Mouse (Mus musculus) lung, embryonic 16.5 days (tissue): ENCODE measurements at regions not wholly inside any gene's neighbourhood (a gene's known extent, or its start where the extent isn't known, plus 50 kb on each side); places are given as distances from the start of the nearest gene placed in this dataset.
A peak's percentile ranks its signal among the peaks of the same experiment; 100 is the strongest.

Experiments used
- ATAC-seq: fragments of 200-750 bp; cut with Nextera tagmentation; 2 replicates; pipeline ENCODE4 v1.8.0; 2017; ENCODE audit warnings: low read depth, mild to moderate bottlenecking, moderate library complexity
- H3K27ac ChIP-seq: fragments of 300-500 bp; sonication (generic); 2 replicates; pipeline ENCODE4 v1.5.1; 2014; ENCODE audit warnings: mild to moderate bottlenecking, control low read depth, low read length
- H3K27me3 ChIP-seq: fragments of 300-500 bp; sonication (generic); 2 replicates; pipeline ENCODE4 v1.6.1; 2014; ENCODE audit warnings: low read depth, low read length, mixed read lengths; ENCODE audit not compliant: control insufficient read depth, insufficient read depth
- H3K36me3 ChIP-seq: fragments of 300-500 bp; sonication (generic); 2 replicates; pipeline ENCODE4 v1.6.1; 2014; ENCODE audit warnings: low read length; ENCODE audit not compliant: control insufficient read depth, insufficient read depth
- H3K4me1 ChIP-seq: fragments of 300-500 bp; sonication (generic); replicated peaks from 2 replicates; pipeline ENCODE4 v1.6.1; 2014; ENCODE audit warnings: low read length, mixed read lengths; ENCODE audit not compliant: control insufficient read depth, insufficient read depth
- H3K4me2 ChIP-seq: fragments of 300-500 bp; sonication (generic); 2 replicates; pipeline ENCODE4 v1.6.1; 2014; ENCODE audit warnings: low read depth, low read length, control low read depth
- H3K4me3 ChIP-seq: fragments of 300-500 bp; sonication (generic); 2 replicates; pipeline ENCODE4 v1.5.1; 2014; ENCODE audit warnings: mild to moderate bottlenecking, low read length, control low read depth
- H3K9ac ChIP-seq: fragments of 300-500 bp; sonication (generic); 2 replicates; pipeline ENCODE4 v1.6.1; 2014; ENCODE audit warnings: low read length, control low read depth
- H3K9me3 ChIP-seq: fragments of 300-500 bp; sonication (generic); 2 replicates; pipeline ENCODE4 v1.6.1; 2016; ENCODE audit warnings: low read length; ENCODE audit not compliant: control insufficient read depth
- WGBS: fragments of 180-500 bp; shearing (Covaris S2); extraction: QIAGEN DNeasy Blood & Tissue Kit; methylation state at CpG from one replicate; pipeline ENCODE4 v1.1.7; 2014; 5-methylcytosine and 5-hydroxymethylcytosine counted together

GRCm38 (mm10) chr8:98797445-98797844, 618.8 kb downstream of the Cdh8 start:
- ATAC-seq, result peak; percentile 76
- WGBS, result 60% methylated on average over 2 of the region's 2 CpGs

DNA sequence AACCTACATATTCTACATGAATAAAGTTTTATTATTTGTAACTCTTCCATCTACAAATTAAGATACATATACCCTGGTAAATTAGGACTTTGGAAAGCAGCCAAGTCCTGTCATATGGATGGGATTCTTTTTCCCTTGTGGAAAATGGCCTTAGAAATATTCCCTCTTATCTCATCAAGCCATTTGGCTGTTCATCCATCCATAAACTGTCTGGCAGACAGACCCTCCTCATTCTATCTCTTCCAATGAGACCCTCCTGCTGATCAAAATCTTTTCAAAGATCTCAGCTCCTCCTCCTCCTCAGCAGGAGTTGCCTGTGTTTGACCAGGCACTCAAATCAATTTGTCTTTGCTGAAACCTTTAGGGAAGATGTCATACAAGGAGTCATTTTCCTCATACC, 649.2 kb downstream of the Cdh8 start:
- no peak for ATAC-seq
- Histone ChIP-seq H3K9me3 (no peaks in the 10 kb centered on the region), H3K27ac (no peak overlapping the region), H3K4me3 (no peak overlapping the region), H3K4me2 (no peak overlapping the region), H3K27me3 (no peaks in the 10 kb centered on the region), H3K4me1 (no peaks in the 10 kb centered on the region), H3K9ac (no peak overlapping the region), H3K36me3 (no peaks in the 10 kb centered on the region)

More at GRCm38 (mm10) chr8:98797445-98797844, 618.8 kb downstream of the Cdh8 start:
- no peak overlapping the region for H3K4me3 ChIP-seq
- H3K9ac ChIP-seq, result no peak overlapping the region
- no peak overlapping the region for H3K27ac ChIP-seq
- H3K9me3 ChIP-seq, result no peaks in the 10 kb centered on the region
- no peaks in the 10 kb centered on the region for H3K4me1 ChIP-seq
- no peaks in the 10 kb centered on the region for H3K27me3 ChIP-seq
- H3K4me2 ChIP-seq, result no peak overlapping the region
- H3K36me3 ChIP-seq, result no peaks in the 10 kb centered on the region

DNA sequence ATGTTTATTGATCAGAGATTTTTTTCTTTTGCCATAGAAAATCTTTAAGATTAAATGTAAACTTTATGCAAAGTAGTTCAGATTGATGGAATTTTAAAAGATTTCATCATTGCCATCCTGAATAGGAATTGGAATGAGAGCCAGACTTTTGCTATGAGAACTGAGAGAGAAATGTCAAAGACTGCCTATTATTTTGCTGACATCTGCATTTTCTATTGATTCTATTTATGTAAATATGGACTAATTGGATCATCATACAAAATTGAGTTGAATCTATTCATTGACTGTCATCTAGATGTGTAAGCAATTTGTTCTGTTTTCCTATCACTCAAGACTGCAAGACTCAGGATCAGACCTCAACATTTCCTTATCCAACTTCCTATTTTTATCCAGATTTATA, 659.7 kb downstream of the Cdh8 start:
- H3K9me3 ChIP-seq, result no peaks in the 10 kb centered on the region
- no peak overlapping the region for H3K9ac ChIP-seq
- H3K27ac ChIP-seq, result no peak overlapping the region
- no peak for ATAC-seq
- H3K27me3 ChIP-seq, result no peaks in the 10 kb centered on the region
- H3K4me2 ChIP-seq, result no peak overlapping the region
- no peaks in the 10 kb centered on the region for H3K36me3 ChIP-seq
- H3K4me3 ChIP-seq, result no peak overlapping the region
- no peaks in the 10 kb centered on the region for H3K4me1 ChIP-seq

DNA sequence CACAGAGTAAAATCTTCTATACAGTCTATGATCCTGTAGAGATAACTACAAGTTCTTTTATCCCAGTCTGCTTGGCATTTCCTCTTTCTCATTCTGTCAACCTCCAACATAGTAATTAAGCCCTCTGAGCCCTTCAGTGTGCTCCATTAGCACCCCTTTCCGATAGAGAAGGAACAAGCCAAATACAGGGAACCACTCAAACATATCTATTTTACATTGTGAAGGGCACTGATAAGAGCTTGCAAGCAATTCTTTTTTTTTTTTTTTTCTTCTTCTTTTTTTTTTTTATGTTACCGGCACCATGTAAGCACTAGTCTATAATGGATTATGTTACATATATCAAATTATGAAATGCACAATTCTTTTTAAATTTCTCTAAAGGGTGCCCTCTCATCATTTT, 660.5 kb downstream of the Cdh8 start:
- H3K27ac ChIP-seq, result no peak overlapping the region
- no peaks in the 10 kb centered on the region for H3K9me3 ChIP-seq
- no peak for ATAC-seq
- H3K4me1 ChIP-seq, result no peaks in the 10 kb centered on the region
- no peak overlapping the region for H3K9ac ChIP-seq
- no peak overlapping the region for H3K4me2 ChIP-seq
- WGBS, result 44% methylated on average over 2 of the region's 2 CpGs
- H3K27me3 ChIP-seq, result no peaks in the 10 kb centered on the region
- H3K36me3 ChIP-seq, result no peaks in the 10 kb centered on the region
- no peak overlapping the region for H3K4me3 ChIP-seq

GRCm38 (mm10) chr8:98752367-98752766, 663.9 kb downstream of the Cdh8 start:
- Histone ChIP-seq H3K9ac (no peak overlapping the region), H3K4me1 (no peaks in the 10 kb centered on the region), H3K4me2 (no peak overlapping the region), H3K9me3 (no peaks in the 10 kb centered on the region), H3K4me3 (no peak overlapping the region), H3K27me3 (no peaks in the 10 kb centered on the region), H3K36me3 (no peaks in the 10 kb centered on the region), H3K27ac (no peak overlapping the region)
- no peak for ATAC-seq
- WGBS, result 26% methylated on average over 6 of the region's 6 CpGs

GRCm38 (mm10) chr8:98707753-98708152, 708.5 kb downstream of the Cdh8 start:
- Histone ChIP-seq H3K27ac (no peak overlapping the region), H3K27me3 (no peaks in the 10 kb centered on the region), H3K4me3 (no peak overlapping the region), H3K9me3 (no peaks in the 10 kb centered on the region), H3K4me2 (no peak overlapping the region), H3K9ac (no peak overlapping the region), H3K36me3 (no peaks in the 10 kb centered on the region), H3K4me1 (no peaks in the 10 kb centered on the region)
- ATAC-seq, result no peak
- WGBS, result 93% methylated on average over 1 of the region's 1 CpGs

- no peaks in the 10 kb centered on the region for H3K4me1 ChIP-seq
- 55% methylated on average over 4 of the region's 4 CpGs for WGBS
These were observed 710.1 kb downstream of the Cdh8 start for GRCm38 (mm10) chr8:98706122-98706521.

DNA sequence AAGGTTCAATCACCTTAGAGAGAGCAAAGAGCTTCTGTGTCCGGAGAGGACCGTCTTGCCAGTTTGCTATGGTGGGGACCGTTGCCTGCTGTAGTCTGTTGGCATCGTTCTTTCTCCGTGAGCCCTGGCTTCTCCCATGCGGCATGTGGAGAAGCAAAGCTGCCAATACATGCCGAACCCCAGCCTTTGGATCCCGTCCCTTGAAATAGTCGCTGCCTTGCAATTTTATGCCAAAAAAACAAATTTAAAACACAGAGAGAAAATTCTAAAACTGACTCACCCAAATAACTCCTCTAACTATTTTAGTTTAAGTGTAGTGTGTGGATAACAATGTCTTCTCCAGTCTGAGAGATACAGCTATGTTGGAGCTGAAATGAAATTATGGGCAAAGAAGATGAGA, 731.1 kb downstream of the Cdh8 start:
- Histone ChIP-seq H3K9me3 (no peaks in the 10 kb centered on the region), H3K27ac (no peak overlapping the region), H3K4me3 (no peak overlapping the region), H3K36me3 (no peaks in the 10 kb centered on the region), H3K4me2 (no peak overlapping the region), H3K9ac (no peak overlapping the region), H3K4me1 (no peaks in the 10 kb centered on the region), H3K27me3 (no peaks in the 10 kb centered on the region)
- 92% methylated on average over 9 of the region's 9 CpGs for WGBS
- no peak for ATAC-seq

More at GRCm38 (mm10) chr8:98706122-98706521, 710.1 kb downstream of the Cdh8 start:
- ATAC-seq, result no peak
- no peaks in the 10 kb centered on the region for H3K36me3 ChIP-seq
- no peak overlapping the region for H3K4me2 ChIP-seq
- H3K27ac ChIP-seq, result no peak overlapping the region
- no peak overlapping the region for H3K9ac ChIP-seq
- no peaks in the 10 kb centered on the region for H3K9me3 ChIP-seq
- H3K27me3 ChIP-seq, result no peaks in the 10 kb centered on the region
- no peak overlapping the region for H3K4me3 ChIP-seq

- Histone ChIP-seq H3K27me3 (no peaks in the 10 kb centered on the region), H3K27ac (no peak overlapping the region), H3K9ac (no peak overlapping the region), H3K4me2 (no peak overlapping the region), H3K4me1 (no peaks in the 10 kb centered on the region), H3K36me3 (no peaks in the 10 kb centered on the region), H3K4me3 (no peak overlapping the region), H3K9me3 (no peaks in the 10 kb centered on the region)
- WGBS, result 83% methylated on average over 6 of the region's 6 CpGs
- no peak for ATAC-seq
These were observed 731.7 kb downstream of the Cdh8 start for GRCm38 (mm10) chr8:98684531-98684930.

DNA sequence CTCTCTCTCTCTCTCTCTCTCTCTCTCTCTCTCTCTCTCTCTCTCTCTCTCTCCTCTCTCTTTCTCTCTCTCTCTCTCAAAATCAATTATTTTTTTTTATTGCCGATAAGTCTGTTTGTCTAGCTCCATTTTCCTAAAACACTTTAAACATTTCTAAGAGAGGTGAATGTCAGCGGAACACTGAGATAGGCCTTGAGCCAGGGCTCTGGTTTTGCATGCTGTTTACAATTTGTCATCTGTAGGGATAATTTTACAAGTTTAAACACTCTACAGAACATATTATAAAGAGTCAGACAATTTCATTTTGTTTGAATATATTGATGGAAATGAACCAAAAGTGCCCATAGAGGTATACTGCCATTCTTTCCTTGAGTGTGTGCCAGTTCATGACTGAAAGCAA, 736.2 kb downstream of the Cdh8 start:
- H3K4me1 ChIP-seq, result no peaks in the 10 kb centered on the region
- WGBS, result 70% methylated on average over 2 of the region's 2 CpGs
- no peak overlapping the region for H3K4me2 ChIP-seq
- H3K36me3 ChIP-seq, result no peaks in the 10 kb centered on the region
- H3K27me3 ChIP-seq, result no peaks in the 10 kb centered on the region
- no peak overlapping the region for H3K9ac ChIP-seq
- H3K27ac ChIP-seq, result no peak overlapping the region
- no peak for ATAC-seq
- H3K4me3 ChIP-seq, result no peak overlapping the region
- no peaks in the 10 kb centered on the region for H3K9me3 ChIP-seq
